Mouse (Mus musculus): Measurements from ENCODE around the gene Setdb1. TPM values are rescaled to one million over a fixed set of nuclear protein-coding genes. Genes with fewer than 3 reads are reported as not detected.
"Not testable (repeated sequence)": the region's sequence is repeated elsewhere in the genome, so short reads cannot be mapped to it uniquely, and the experiment has no call there.

The Setdb1 gene
- 60.9 and 69.3 TPM in 2 replicates for polyA plus RNA-seq (2014; fragmentation: Nextera tagmentation; extraction: Ambion mirVana)

DNA sequence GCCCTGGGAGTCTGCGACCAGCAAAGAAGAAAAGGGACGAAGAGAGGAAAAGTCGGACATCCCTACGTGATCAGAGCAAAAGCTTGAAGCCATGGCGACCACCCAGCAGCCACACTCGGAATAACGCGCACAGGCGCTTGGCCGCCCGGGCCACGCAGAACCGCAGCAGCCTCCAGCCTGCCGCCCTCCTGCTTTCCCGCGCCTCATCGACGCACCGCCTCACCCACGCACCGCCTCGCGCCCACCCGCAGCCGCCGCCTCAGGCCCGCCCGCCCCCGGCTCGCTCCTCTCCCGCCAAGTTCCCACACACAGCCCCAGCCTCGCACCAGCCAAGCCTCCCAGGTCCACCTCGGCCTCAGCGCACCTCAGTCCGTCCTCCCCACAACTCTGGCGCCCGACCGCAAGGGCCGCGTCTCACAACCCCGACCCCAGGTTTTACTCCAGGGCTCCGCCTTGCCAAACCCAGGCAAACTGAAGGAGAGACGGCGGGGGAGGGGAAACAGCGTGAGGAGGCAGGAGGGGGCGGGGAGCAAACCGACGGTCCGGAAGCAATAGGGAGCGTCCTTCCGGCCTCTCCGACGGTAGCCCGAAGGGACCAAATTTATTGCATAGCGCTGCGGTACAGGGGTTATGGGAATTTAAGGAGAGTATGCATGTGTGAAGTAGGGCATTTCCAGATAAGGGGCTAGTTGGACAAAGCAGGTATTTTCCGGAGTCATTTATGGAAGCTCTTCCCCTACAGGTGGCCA is at the start of gene Setdb1:
Gene Setdb1 (minus strand): TSS at position 502 of the 749 bp plus-strand sequence.
- ATAC-seq (ENCODE audit: low FRiP score): peak; percentile 96

DNA sequence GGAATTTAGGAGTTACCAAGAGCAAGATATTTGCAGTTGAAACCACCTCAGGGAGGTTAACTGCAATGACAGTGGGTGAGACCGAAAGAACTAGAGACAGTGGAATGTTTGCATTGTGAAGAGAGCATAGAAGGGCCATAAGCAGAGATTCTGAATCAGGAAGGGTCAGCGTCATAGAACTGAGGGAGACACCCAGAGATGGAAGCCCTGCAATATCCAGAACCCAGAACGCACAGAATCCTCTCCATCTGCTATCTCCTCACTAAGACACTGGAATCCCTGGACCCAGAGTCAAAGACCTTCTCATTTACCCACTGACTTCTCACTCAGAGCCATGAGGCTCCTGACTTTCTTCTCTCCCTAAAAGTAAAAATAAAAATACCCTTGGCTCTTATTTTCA is 45.7 kb upstream of the Setdb1 start, which contains the start of gene 4930558C23Rik:
Gene 4930558C23Rik (minus strand): TSS at position 101 of the 400 bp plus-strand sequence.
- ATAC-seq (ENCODE audit: low FRiP score): no peak
- DNase-seq (ENCODE audit: low spot score, missing footprints): no peak
- Histone ChIP-seq H3K27me3 (ENCODE audit: control insufficient read depth, insufficient read depth, low read length) (no peaks in the 10 kb centered on the region), H3K4me2 (no peak within 1 kb of the TSS), H3K9me3 (ENCODE audit: control insufficient read depth, low read length) (no peaks in the 10 kb centered on the region), H3K4me3 (ENCODE audit: low read depth, low read length) (no peak within 1 kb of the TSS), H3K9ac (ENCODE audit: low read length) (no peak within 1 kb of the TSS), H3K4me1 (ENCODE audit: control insufficient read depth, insufficient read depth, low read length) (no peaks in the 10 kb centered on the region), H3K27ac (ENCODE audit: low read depth, low read length) (no peak within 1 kb of the TSS), H3K36me3 (ENCODE audit: control insufficient read depth, insufficient read depth, low read length) (no peaks in the 10 kb centered on the region)
- 95% methylated on average over 3 of the region's 3 CpGs for WGBS

More for the DNA sequence above, at the start of gene Setdb1:
- H3K36me3 ChIP-seq (ENCODE audit: control insufficient read depth, insufficient read depth, low read length); H3K9me3 ChIP-seq (ENCODE audit: control insufficient read depth, low read length); H3K27me3 ChIP-seq (ENCODE audit: control insufficient read depth, insufficient read depth, low read length); H3K4me1 ChIP-seq (ENCODE audit: control insufficient read depth, insufficient read depth, low read length); H3K27ac ChIP-seq (ENCODE audit: low read depth, low read length): not testable (repeated sequence)
- Histone ChIP-seq H3K9ac (ENCODE audit: low read length) (peak within 1 kb of the TSS; percentile 59), H3K4me3 (ENCODE audit: low read depth, low read length) (peak within 1 kb of the TSS; percentile 53), H3K4me2 (peak within 1 kb of the TSS; percentile 33)
- 0% methylated on average over 29 of the region's 57 CpGs for whole genome bisulfite sequencing
- DNase-seq (ENCODE audit: low spot score, missing footprints): peak; percentile 99

- no peak for DNase-seq (ENCODE audit: low spot score, missing footprints)
- WGBS: 91% methylated on average over 4 of the region's 4 CpGs
- Histone ChIP-seq H3K4me3 (ENCODE audit: low read depth, low read length) (no peak overlapping the region), H3K9ac (ENCODE audit: low read length) (no peak overlapping the region), H3K9me3 (ENCODE audit: control insufficient read depth, low read length) (no peaks in the 10 kb centered on the region), H3K27me3 (ENCODE audit: control insufficient read depth, insufficient read depth, low read length) (no peaks in the 10 kb centered on the region), H3K4me1 (ENCODE audit: control insufficient read depth, insufficient read depth, low read length) (no peaks in the 10 kb centered on the region), H3K4me2 (no peak overlapping the region), H3K27ac (ENCODE audit: low read depth, low read length) (no peak overlapping the region), H3K36me3 (ENCODE audit: control insufficient read depth, insufficient read depth, low read length) (no peaks in the 10 kb centered on the region)
- no peak for ATAC-seq (ENCODE audit: low FRiP score)
These were observed 37.4 kb upstream of the Setdb1 start for GRCm38 (mm10) chr3:95394385-95394784.

DNA sequence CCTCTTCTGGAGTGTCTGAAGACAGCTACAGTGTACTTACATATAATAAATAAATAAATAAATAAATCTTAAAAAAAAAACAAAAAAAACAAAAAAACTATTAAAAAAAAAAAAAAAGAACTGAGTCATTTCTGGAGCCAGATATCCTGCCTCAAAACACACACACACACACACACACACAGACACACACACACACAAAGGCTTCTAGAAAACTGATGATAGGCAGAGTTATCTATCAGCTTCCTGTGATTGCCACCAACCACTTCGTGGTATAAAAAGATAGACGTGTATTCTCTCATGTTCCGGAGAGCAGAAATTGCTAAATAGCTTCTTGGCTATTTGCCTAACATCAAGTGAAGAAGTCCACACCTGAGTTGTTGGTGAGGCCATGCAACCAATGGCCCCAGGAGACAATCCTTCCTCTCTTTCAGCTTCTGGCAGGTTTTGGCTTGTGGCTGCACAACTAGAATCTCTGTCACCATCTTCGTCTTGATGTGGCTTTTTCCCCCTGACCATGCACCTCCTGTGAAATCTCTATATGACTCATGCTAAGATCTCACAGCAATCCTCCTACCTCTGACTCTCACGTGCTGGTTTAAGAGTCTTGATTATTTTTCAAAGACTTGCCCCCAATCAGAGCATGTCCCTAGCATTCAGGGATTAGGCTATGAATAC is 28.5 kb upstream of the Setdb1 start:
- H3K36me3 ChIP-seq (ENCODE audit: control insufficient read depth, insufficient read depth, low read length): no peaks in the 10 kb centered on the region
- ATAC-seq (ENCODE audit: low FRiP score): no peak
- no peaks in the 10 kb centered on the region for H3K9me3 ChIP-seq (ENCODE audit: control insufficient read depth, low read length)
- 89% methylated on average over 5 of the region's 5 CpGs for WGBS
- H3K27ac ChIP-seq (ENCODE audit: low read depth, low read length): no peak overlapping the region
- no peak overlapping the region for H3K4me2 ChIP-seq
- H3K4me1 ChIP-seq (ENCODE audit: control insufficient read depth, insufficient read depth, low read length): no peaks in the 10 kb centered on the region
- H3K27me3 ChIP-seq (ENCODE audit: control insufficient read depth, insufficient read depth, low read length): no peaks in the 10 kb centered on the region
- no peak overlapping the region for H3K9ac ChIP-seq (ENCODE audit: low read length)
- no peak for DNase-seq (ENCODE audit: low spot score, missing footprints)
- no peak overlapping the region for H3K4me3 ChIP-seq (ENCODE audit: low read depth, low read length)

DNA sequence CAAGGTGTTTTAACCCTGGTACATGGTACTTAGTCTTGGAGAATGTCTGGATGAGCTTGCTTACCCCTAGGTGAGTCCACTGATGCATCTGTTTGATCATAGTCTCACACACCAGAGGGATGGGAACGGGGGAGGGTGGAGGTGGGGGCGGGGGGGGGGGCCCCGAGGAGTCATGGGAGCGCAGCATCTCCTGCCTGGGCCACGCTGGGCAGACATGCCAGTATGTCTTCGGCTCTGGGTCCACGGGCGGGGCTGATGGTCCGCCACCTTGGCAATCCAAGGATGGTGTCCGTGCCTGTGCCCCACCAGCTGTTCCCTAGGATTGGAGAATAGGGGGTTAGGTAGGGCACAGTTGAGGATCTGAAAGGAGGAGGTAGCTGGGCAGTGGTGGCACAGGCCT is 16.2 kb upstream of the Setdb1 start:
- no peaks in the 10 kb centered on the region for H3K27me3 ChIP-seq (ENCODE audit: control insufficient read depth, insufficient read depth, low read length)
- H3K9me3 ChIP-seq (ENCODE audit: control insufficient read depth, low read length): peaks cover 2% of the 10 kb centered on the region; the same call in 1 of the 2 replicates
- WGBS: 94% methylated on average over 8 of the region's 10 CpGs
- no peak overlapping the region for H3K4me2 ChIP-seq
- ATAC-seq (ENCODE audit: low FRiP score): no peak
- no peak overlapping the region for H3K27ac ChIP-seq (ENCODE audit: low read depth, low read length)
- H3K36me3 ChIP-seq (ENCODE audit: control insufficient read depth, insufficient read depth, low read length): no peaks in the 10 kb centered on the region
- no peak for DNase-seq (ENCODE audit: low spot score, missing footprints)
- no peak overlapping the region for H3K4me3 ChIP-seq (ENCODE audit: low read depth, low read length)
- H3K9ac ChIP-seq (ENCODE audit: low read length): no peak overlapping the region
- no peaks in the 10 kb centered on the region for H3K4me1 ChIP-seq (ENCODE audit: control insufficient read depth, insufficient read depth, low read length)

GRCm38 (mm10) chr3:95370101-95370500 is 13.1 kb upstream of the Setdb1 start:
- no peak for ATAC-seq (ENCODE audit: low FRiP score)

GRCm38 (mm10) chr3:95360276-95360675 is 3.3 kb upstream of the Setdb1 start:
- WGBS: 83% methylated on average over 3 of the region's 3 CpGs
- DNase-seq (ENCODE audit: low spot score, missing footprints): peak; percentile 19

More at GRCm38 (mm10) chr3:95370101-95370500, 13.1 kb upstream of the Setdb1 start:
- Histone ChIP-seq H3K4me3 (ENCODE audit: low read depth, low read length) (no peak overlapping the region), H3K36me3 (ENCODE audit: control insufficient read depth, insufficient read depth, low read length) (no peaks in the 10 kb centered on the region), H3K9me3 (ENCODE audit: control insufficient read depth, low read length) (no peaks in the 10 kb centered on the region), H3K27ac (ENCODE audit: low read depth, low read length) (no peak overlapping the region), H3K4me1 (ENCODE audit: control insufficient read depth, insufficient read depth, low read length) (no peaks in the 10 kb centered on the region), H3K9ac (ENCODE audit: low read length) (no peak overlapping the region), H3K4me2 (no peak overlapping the region), H3K27me3 (ENCODE audit: control insufficient read depth, insufficient read depth, low read length) (no peaks in the 10 kb centered on the region)
- no peak for DNase-seq (ENCODE audit: low spot score, missing footprints)

DNA sequence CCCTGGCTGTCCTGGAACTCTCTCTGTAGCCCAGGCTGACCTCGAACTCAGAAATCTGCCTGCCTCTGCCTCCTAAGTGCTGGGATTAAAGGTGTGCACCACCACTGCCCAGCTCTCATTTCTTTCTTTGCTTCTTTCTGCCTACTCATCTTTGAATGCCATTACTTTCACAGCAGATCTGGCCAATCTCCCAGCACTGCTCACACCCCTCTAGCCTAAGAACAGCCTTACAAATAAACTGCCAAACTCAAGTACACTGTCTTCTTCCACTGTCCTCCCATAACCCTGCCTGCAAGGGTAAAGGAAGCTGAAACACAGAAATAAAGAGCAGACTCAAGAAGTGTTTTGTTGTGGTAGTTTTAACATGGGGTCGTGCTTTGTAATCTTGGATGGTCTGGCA is 744 bp upstream of the Setdb1 start:
- Histone ChIP-seq H3K9ac (ENCODE audit: low read length) (no peak overlapping the region), H3K4me3 (ENCODE audit: low read depth, low read length) (no peak overlapping the region), H3K27me3 (ENCODE audit: control insufficient read depth, insufficient read depth, low read length) (no peaks in the 10 kb centered on the region), H3K4me1 (ENCODE audit: control insufficient read depth, insufficient read depth, low read length) (0 out of 2 replicates have a peak, but pooled peaks cover 2% of the 10 kb centered on the region), H3K27ac (ENCODE audit: low read depth, low read length) (no peak overlapping the region), H3K4me2 (no peak overlapping the region), H3K36me3 (ENCODE audit: control insufficient read depth, insufficient read depth, low read length) (peaks cover 6% of the 10 kb centered on the region; the same call in 1 of the 2 replicates), H3K9me3 (ENCODE audit: control insufficient read depth, low read length) (no peaks in the 10 kb centered on the region)
- 95% methylated on average over 2 of the region's 2 CpGs for WGBS
- ATAC-seq (ENCODE audit: low FRiP score): no peak
- DNase-seq (ENCODE audit: low spot score, missing footprints): no peak

More at GRCm38 (mm10) chr3:95360276-95360675, 3.3 kb upstream of the Setdb1 start:
- ATAC-seq (ENCODE audit: low FRiP score); H3K27me3 ChIP-seq (ENCODE audit: control insufficient read depth, insufficient read depth, low read length); H3K36me3 ChIP-seq (ENCODE audit: control insufficient read depth, insufficient read depth, low read length); H3K9me3 ChIP-seq (ENCODE audit: control insufficient read depth, low read length); H3K4me3 ChIP-seq (ENCODE audit: low read depth, low read length); H3K4me2 ChIP-seq; H3K27ac ChIP-seq (ENCODE audit: low read depth, low read length); H3K9ac ChIP-seq (ENCODE audit: low read length); H3K4me1 ChIP-seq (ENCODE audit: control insufficient read depth, insufficient read depth, low read length): not testable (repeated sequence)

DNA sequence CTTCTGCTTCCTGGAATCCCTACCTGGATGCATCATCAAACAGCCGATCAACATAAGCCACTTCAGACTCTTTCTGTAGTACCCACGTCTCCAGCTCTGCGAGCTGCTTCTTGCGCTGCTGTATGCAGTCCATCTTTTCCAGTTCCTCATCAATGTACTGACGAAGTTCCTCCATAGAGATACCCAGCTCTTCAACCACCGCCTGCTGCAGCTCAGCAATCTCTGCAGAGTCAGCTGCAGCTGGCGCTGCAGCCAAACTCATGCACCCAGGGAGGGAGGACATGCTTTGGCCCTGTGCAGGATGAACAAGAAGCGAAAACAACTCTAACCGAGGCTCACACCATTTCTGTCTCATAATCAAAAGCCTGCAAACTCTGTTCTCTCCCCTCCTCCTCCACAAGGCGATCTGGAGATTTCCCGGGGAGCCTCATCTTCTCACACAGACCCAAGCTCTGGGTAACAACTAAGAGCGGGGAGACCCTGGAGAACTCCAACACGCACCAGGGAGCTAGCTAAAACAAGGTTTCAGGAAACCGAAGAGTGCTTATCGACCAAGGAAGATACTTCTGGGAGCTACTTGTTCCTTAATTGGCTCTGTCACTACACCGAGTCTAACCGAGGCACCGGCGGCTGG is 974 bp downstream of the Setdb1 start:
- H3K9ac ChIP-seq (ENCODE audit: low read length): peak overlapping the region; percentile 59; the same call in 1 of the 2 replicates
- H3K36me3 ChIP-seq (ENCODE audit: control insufficient read depth, insufficient read depth, low read length): peaks cover 10% of the 10 kb centered on the region; the same call in 1 of the 2 replicates
- H3K4me2 ChIP-seq: peak overlapping the region; percentile 33
- not testable (repeated sequence) for ATAC-seq (ENCODE audit: low FRiP score); H3K9me3 ChIP-seq (ENCODE audit: control insufficient read depth, low read length); H3K27me3 ChIP-seq (ENCODE audit: control insufficient read depth, insufficient read depth, low read length); H3K4me1 ChIP-seq (ENCODE audit: control insufficient read depth, insufficient read depth, low read length); DNase-seq (ENCODE audit: low spot score, missing footprints); H3K27ac ChIP-seq (ENCODE audit: low read depth, low read length)
- H3K4me3 ChIP-seq (ENCODE audit: low read depth, low read length): peak overlapping the region; percentile 53
- 25% methylated on average over 6 of the region's 19 CpGs for WGBS

Measured in midbrain, embryonic 11.5 days (tissue).